Comparison of ENCODE assay signal across 8 mouse cellular contexts in the genomic region with DNA sequence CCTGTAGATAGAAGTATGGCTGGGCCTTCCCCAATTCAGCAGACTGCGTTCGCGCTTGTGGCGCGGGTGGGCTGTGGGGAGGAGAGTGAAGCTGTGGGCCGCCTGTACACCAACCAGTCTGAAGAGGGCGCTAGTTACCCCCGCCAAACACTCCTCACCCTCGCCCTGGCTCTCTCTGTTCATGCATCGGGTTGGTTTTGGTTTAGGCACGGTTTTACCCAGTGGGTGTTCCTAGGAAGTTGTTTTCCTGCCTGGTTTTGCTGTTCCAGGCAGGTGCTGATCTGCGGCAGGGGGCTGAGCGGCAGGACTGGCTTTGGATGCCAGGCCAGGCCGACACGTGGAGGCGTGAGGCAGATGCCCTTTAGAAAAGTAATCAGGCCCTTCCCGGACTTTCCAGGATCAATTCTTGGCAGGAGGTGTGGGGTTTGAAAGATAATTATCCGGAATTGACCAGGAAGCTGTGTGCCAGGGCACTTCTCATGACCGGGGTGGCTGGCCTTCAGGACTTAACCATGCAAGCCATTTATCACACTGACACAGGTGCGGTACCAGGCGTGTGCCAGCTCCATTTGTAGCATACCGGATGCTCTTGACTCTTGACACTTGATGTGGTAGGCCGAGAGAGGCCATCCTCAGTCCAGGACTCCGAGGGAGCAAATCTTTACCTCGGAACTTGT. TPM values are rescaled to one million over a fixed set of nuclear protein-coding genes. Genes with fewer than 3 reads are reported as not detected.
A peak's percentile ranks its signal among the peaks of the same experiment; 100 is the strongest.
DNase-seq lines count a peak whose midpoint lies in the region; ATAC-seq and TF ChIP-seq lines count a peak whose summit lies in the region.

No protein-coding gene starts in this region.

- H3K36me3 ChIP-seq in kidney, embryonic 14.5 days (ENCODE audit: control insufficient read depth, insufficient read depth, low read length) = no peaks in the 10 kb centered on the region
- no peaks in the 10 kb centered on the region for H3K36me3 ChIP-seq in heart, embryonic 13.5 days
- H3K36me3 ChIP-seq in limb, embryonic 14.5 days (ENCODE audit: control insufficient read depth, insufficient read depth, low read length) = no peaks in the 10 kb centered on the region
- H3K36me3 ChIP-seq in midbrain, embryonic 12.5 days = no peaks in the 10 kb centered on the region
- H3K36me3 ChIP-seq in stomach, embryonic 15.5 days = no peaks in the 10 kb centered on the region

- peaks cover 14% of the 10 kb centered on the region for H3K4me1 ChIP-seq in kidney, embryonic 14.5 days (ENCODE audit: control insufficient read depth, insufficient read depth, low read length)
- H3K4me1 ChIP-seq in heart, embryonic 13.5 days = peaks cover 42% of the 10 kb centered on the region
- peaks cover 17% of the 10 kb centered on the region for H3K4me1 ChIP-seq in limb, embryonic 14.5 days (ENCODE audit: control insufficient read depth, insufficient read depth, low read length)
- peaks cover 21% of the 10 kb centered on the region for H3K4me1 ChIP-seq in midbrain, embryonic 12.5 days
- peaks cover 26% of the 10 kb centered on the region for H3K4me1 ChIP-seq in stomach, embryonic 15.5 days

- no peaks in the 10 kb centered on the region for H3K9me3 ChIP-seq in kidney, embryonic 14.5 days (ENCODE audit: control insufficient read depth, low read length)
- no peaks in the 10 kb centered on the region for H3K9me3 ChIP-seq in heart, embryonic 13.5 days
- no peaks in the 10 kb centered on the region for H3K9me3 ChIP-seq in limb, embryonic 14.5 days (ENCODE audit: control insufficient read depth, low read length)
- H3K9me3 ChIP-seq in midbrain, embryonic 12.5 days = no peaks in the 10 kb centered on the region
- no peaks in the 10 kb centered on the region for H3K9me3 ChIP-seq in stomach, embryonic 15.5 days

- peak overlapping the region; percentile 93 for H3K4me2 ChIP-seq in kidney, embryonic 14.5 days (replicated peaks; ENCODE audit: low read depth, low read length)
- peak overlapping the region; percentile 100 for H3K4me2 ChIP-seq in heart, embryonic 13.5 days
- H3K4me2 ChIP-seq in limb, embryonic 14.5 days (replicated peaks; ENCODE audit: low read depth, low read length, severe bottlenecking) = peak overlapping the region; percentile 97
- peak overlapping the region; percentile 87 for H3K4me2 ChIP-seq in midbrain, embryonic 12.5 days (replicated peaks)
- peak overlapping the region; percentile 99 for H3K4me2 ChIP-seq in stomach, embryonic 15.5 days

- no peak for TF ChIP-seq POLR2A in limb, embryonic 14.5 days (IDR thresholded peaks at IDR 0.05; ENCODE audit: borderline replicate concordance, extremely low read depth, insufficient read depth, insufficient read length)

- peaks cover 23% of the 10 kb centered on the region for H3K27me3 ChIP-seq in kidney, embryonic 14.5 days (ENCODE audit: control insufficient read depth, insufficient read depth, low read length)
- H3K27me3 ChIP-seq in heart, embryonic 13.5 days (replicated peaks) = peaks cover 17% of the 10 kb centered on the region
- H3K27me3 ChIP-seq in limb, embryonic 14.5 days (ENCODE audit: control insufficient read depth, insufficient read depth, low read length) = peaks cover 27% of the 10 kb centered on the region
- H3K27me3 ChIP-seq in midbrain, embryonic 12.5 days = peaks cover 46% of the 10 kb centered on the region
- 0 out of 2 replicates have a peak, but pooled peaks cover 4% of the 10 kb centered on the region for H3K27me3 ChIP-seq in stomach, embryonic 15.5 days (replicated peaks)

- 28% methylated on average over 25 of the region's 25 CpGs for WGBS in kidney, embryonic 14.5 days
- 22% methylated on average over 25 of the region's 25 CpGs for WGBS in heart, embryonic 13.5 days
- WGBS in limb, embryonic 14.5 days = 23% methylated on average over 25 of the region's 25 CpGs
- WGBS in midbrain, embryonic 12.5 days = 23% methylated on average over 25 of the region's 25 CpGs
- 26% methylated on average over 25 of the region's 25 CpGs for WGBS in stomach, embryonic 15.5 days

- H3K4me3 ChIP-seq in kidney, embryonic 14.5 days (ENCODE audit: low read length) = peak overlapping the region; percentile 47
- H3K4me3 ChIP-seq in heart, embryonic 13.5 days = peak overlapping the region; percentile 69
- H3K4me3 ChIP-seq in limb, embryonic 14.5 days (replicated peaks; ENCODE audit: low read length) = peak overlapping the region; percentile 47
- H3K4me3 ChIP-seq in midbrain, embryonic 12.5 days = peak overlapping the region; percentile 61
- peak overlapping the region; percentile 59 for H3K4me3 ChIP-seq in stomach, embryonic 15.5 days (replicated peaks)

- DNase-seq in kidney, postnatal 10 days = no peak
- peak; percentile 54 for DNase-seq in c-Kit-positive CD71-positive TER-119-positive erythroid progenitor cells, embryonic 14.5 days (ENCODE audit: low spot score)
- DNase-seq in limb, embryonic 14.5 days (ENCODE audit: low spot score) = no peak
- no peak for DNase-seq in right cerebral cortex, adult 18-20 months

- ATAC-seq in kidney, embryonic 14.5 days (ENCODE audit: low FRiP score, low TSS enrichment) = 0 out of 2 replicates have a peak, but pooled peaks have one; percentile 16
- no peak for ATAC-seq in heart, embryonic 13.5 days (ENCODE audit: extremely low read depth, insufficient number of reproducible peaks, low FRiP score, low TSS enrichment)
- ATAC-seq in limb, embryonic 14.5 days (ENCODE audit: low FRiP score, low read depth) = no peak
- peak; percentile 17; the same call in 1 of the 2 replicates for ATAC-seq in midbrain, embryonic 12.5 days (ENCODE audit: low FRiP score, low read depth)
- ATAC-seq in stomach, embryonic 15.5 days (ENCODE audit: insufficient read depth, low FRiP score, low read depth) = 0 out of 2 replicates have a peak, but pooled peaks have one; percentile 12

- H3K27ac ChIP-seq in kidney, embryonic 14.5 days (ENCODE audit: low read depth, low read length) = no peak overlapping the region
- no peak overlapping the region for H3K27ac ChIP-seq in heart, embryonic 13.5 days (replicated peaks)
- H3K27ac ChIP-seq in limb, embryonic 14.5 days (replicated peaks; ENCODE audit: low read depth, low read length) = no peak overlapping the region
- peak overlapping the region; percentile 73; the same call in 1 of the 2 replicates for H3K27ac ChIP-seq in midbrain, embryonic 12.5 days (replicated peaks)
- H3K27ac ChIP-seq in stomach, embryonic 15.5 days = peak overlapping the region; percentile 82

- H3K9ac ChIP-seq in kidney, embryonic 14.5 days (ENCODE audit: low read depth, low read length) = peak overlapping the region; percentile 56; the same call in 1 of the 2 replicates
- H3K9ac ChIP-seq in heart, embryonic 13.5 days = peak overlapping the region; percentile 82
- no peak overlapping the region for H3K9ac ChIP-seq in limb, embryonic 14.5 days (ENCODE audit: low read depth, low read length, severe bottlenecking)
- H3K9ac ChIP-seq in midbrain, embryonic 12.5 days (replicated peaks) = peak overlapping the region; percentile 77
- peak overlapping the region; percentile 61; the same call in 1 of the 2 replicates for H3K9ac ChIP-seq in stomach, embryonic 15.5 days

RNA-seq across cellular contexts. Expression of a gene that starts 8.8 kb away (rescaled TPM):
- polyA plus RNA-seq in kidney, embryonic 14.5 days (2014; fragmentation: Nextera tagmentation; extraction: Ambion mirVana) = 3.0 and 3.3 TPM in 2 replicates
- 6.5 and 6.7 TPM in 2 replicates for polyA plus RNA-seq in heart, embryonic 13.5 days (2015; fragmentation: Nextera tagmentation; extraction: Ambion mirVana)
- polyA plus RNA-seq in limb, embryonic 14.5 days (2012; rRNA removed) = 1.8 and 2.4 TPM in 2 replicates
- 1.5 and 1.6 TPM in 2 replicates for polyA plus RNA-seq in limb, embryonic 14.5 days (2014; fragmentation: Nextera tagmentation; extraction: Ambion mirVana)
- 9.3 and 10.2 TPM in 2 replicates for polyA plus RNA-seq in midbrain, embryonic 12.5 days (2016; fragmentation: Nextera tagmentation; extraction: Ambion mirVana)
- polyA plus RNA-seq in stomach, embryonic 15.5 days (2015; fragmentation: Nextera tagmentation; extraction: Ambion mirVana) = 12.7 and 14.9 TPM in 2 replicates

RNA-seq across cellular contexts. Expression of a gene that starts 18.2 kb away (rescaled TPM):
- polyA plus RNA-seq in kidney, embryonic 14.5 days (2014; fragmentation: Nextera tagmentation; extraction: Ambion mirVana) = 1.2 and 1.6 TPM in 2 replicates
- polyA plus RNA-seq in heart, embryonic 13.5 days (2015; fragmentation: Nextera tagmentation; extraction: Ambion mirVana) = 1.4 and 1.6 TPM in 2 replicates
- polyA plus RNA-seq in limb, embryonic 14.5 days (2012; rRNA removed) = 0.13 and 0.33 TPM in 2 replicates
- 0.18 and 0.51 TPM in 2 replicates for polyA plus RNA-seq in limb, embryonic 14.5 days (2014; fragmentation: Nextera tagmentation; extraction: Ambion mirVana)
- polyA plus RNA-seq in midbrain, embryonic 12.5 days (2016; fragmentation: Nextera tagmentation; extraction: Ambion mirVana) = 0.99 and 1.3 TPM in 2 replicates
- 1.6 and 2.1 TPM in 2 replicates for polyA plus RNA-seq in stomach, embryonic 15.5 days (2015; fragmentation: Nextera tagmentation; extraction: Ambion mirVana)

Comparison
In these comparisons a context has a peak if more than half of its experiments do, and no peak if none do; other contexts are left out.
1. ATAC-seq: peak in kidney, embryonic 14.5 days (single experiment), midbrain, embryonic 12.5 days (single experiment) and stomach, embryonic 15.5 days (single experiment); none in heart, embryonic 13.5 days (single experiment) and limb, embryonic 14.5 days (single experiment).
2. H3K27ac ChIP-seq: peak in midbrain, embryonic 12.5 days (single experiment) and stomach, embryonic 15.5 days (single experiment); none in kidney, embryonic 14.5 days (single experiment), heart, embryonic 13.5 days (single experiment) and limb, embryonic 14.5 days (single experiment).
3. Peak in every context shown above with its lines, with median percentiles within 50 percentile points of each other: H3K4me2 ChIP-seq and H3K4me3 ChIP-seq.